Mouse (Mus musculus) midbrain, embryonic 16.5 days (tissue): Measurements from ENCODE around the gene Sncg. TPM values are rescaled to one million over a fixed set of nuclear protein-coding genes. Genes with fewer than 3 reads are reported as not detected.
"Not testable (repeated sequence)": the region's sequence is repeated elsewhere in the genome, so short reads cannot be mapped to it uniquely, and the experiment has no call there.

Experiments used
- ATAC-seq: fragments of 200-750 bp; cut with Nextera tagmentation; 2 replicates; pipeline ENCODE4 v1.8.0; 2017; ENCODE audit warnings: moderate TSS enrichment
- H3K27ac ChIP-seq: fragments of 300-500 bp; sonication (generic); 2 replicates; pipeline ENCODE4 v1.5.1; 2014; ENCODE audit warnings: mild to moderate bottlenecking, low read length, mixed read lengths
- H3K27me3 ChIP-seq: fragments of 300-500 bp; sonication (generic); 2 replicates; pipeline ENCODE4 v1.6.1; 2014; ENCODE audit warnings: low read depth, low read length, mixed read lengths; ENCODE audit not compliant: control insufficient read depth, insufficient read depth
- H3K36me3 ChIP-seq: fragments of 300-500 bp; sonication (generic); 2 replicates; pipeline ENCODE4 v1.6.1; 2014; ENCODE audit warnings: mild to moderate bottlenecking, low read length, moderate library complexity, mixed read lengths; ENCODE audit not compliant: control insufficient read depth, insufficient read depth
- H3K4me1 ChIP-seq: fragments of 300-500 bp; sonication (generic); 2 replicates; pipeline ENCODE4 v1.6.1; 2014; ENCODE audit warnings: mild to moderate bottlenecking, low read length, mixed read lengths; ENCODE audit not compliant: control insufficient read depth, insufficient read depth
- H3K4me2 ChIP-seq: fragments of 300-500 bp; sonication (generic); 2 replicates; pipeline ENCODE4 v1.6.1; 2014; ENCODE audit warnings: mild to moderate bottlenecking, low read length, mixed read lengths
- H3K4me3 ChIP-seq: fragments of 300-500 bp; sonication (generic); 2 replicates; pipeline ENCODE4 v1.5.1; 2014; ENCODE audit warnings: low read depth, mild to moderate bottlenecking, low read length, moderate library complexity, mixed read lengths
- H3K9ac ChIP-seq: fragments of 300-500 bp; sonication (generic); 2 replicates; pipeline ENCODE4 v1.6.1; 2014; ENCODE audit warnings: low read depth, low read length, mixed read lengths
- H3K9me3 ChIP-seq: fragments of 300-500 bp; sonication (generic); replicated peaks from 2 replicates; pipeline ENCODE4 v1.6.1; 2014; ENCODE audit warnings: mild to moderate bottlenecking, low read length, mixed read lengths; ENCODE audit not compliant: control insufficient read depth, poor library complexity, severe bottlenecking
- WGBS: fragments of 180-500 bp; shearing (Covaris S2); extraction: QIAGEN DNeasy Blood & Tissue Kit; methylation state at CpG from one replicate; pipeline ENCODE4 v1.1.7; 2014; 5-methylcytosine and 5-hydroxymethylcytosine counted together
- polyA plus RNA-seq: library from polyadenylated mRNA; unstranded; fragments of >200 nt; fragmentation: Nextera tagmentation; extraction: Ambion mirVana; gene quantifications from 2 replicates; pipeline ENCODE4 v1.2.1, GENCODE M21; 2015

The Sncg gene
- 27.6 and 31.0 TPM in 2 replicates for polyA plus RNA-seq

- H3K4me2 ChIP-seq = no peak within 1 kb of the TSS
- no peak for ATAC-seq
- H3K4me1 ChIP-seq = peaks cover 7% of the 10 kb centered on the region; the same call in 1 of the 2 replicates
- 55% methylated on average over 10 of the region's 10 CpGs for WGBS
- H3K27me3 ChIP-seq = no peaks in the 10 kb centered on the region
- no peak within 1 kb of the TSS for H3K27ac ChIP-seq
- no peak within 1 kb of the TSS for H3K9ac ChIP-seq
- no peaks in the 10 kb centered on the region for H3K9me3 ChIP-seq
- no peak within 1 kb of the TSS for H3K4me3 ChIP-seq
- no peaks in the 10 kb centered on the region for H3K36me3 ChIP-seq
Measured at GRCm38 (mm10) chr14:34374577-34374976, at the start of gene Sncg. Gene Sncg (minus strand): TSS chr14:34374789.

- H3K4me2 ChIP-seq = no peak overlapping the region
- H3K36me3 ChIP-seq = peaks cover 25% of the 10 kb centered on the region
- no peak overlapping the region for H3K9ac ChIP-seq
- no peaks in the 10 kb centered on the region for H3K4me1 ChIP-seq
- 92% methylated on average over 1 of the region's 1 CpGs for WGBS
- no peaks in the 10 kb centered on the region for H3K9me3 ChIP-seq
- H3K27ac ChIP-seq = no peak overlapping the region
- no peak for ATAC-seq
- no peak overlapping the region for H3K4me3 ChIP-seq
- no peaks in the 10 kb centered on the region for H3K27me3 ChIP-seq
Measured at GRCm38 (mm10) chr14:34421078-34421477, 46.5 kb upstream of the Sncg start.

- no peaks in the 10 kb centered on the region for H3K4me1 ChIP-seq
- H3K27ac ChIP-seq = no peak overlapping the region
- no peaks in the 10 kb centered on the region for H3K27me3 ChIP-seq
- WGBS = 65% methylated on average over 5 of the region's 5 CpGs
- H3K4me3 ChIP-seq = no peak overlapping the region
- H3K9ac ChIP-seq = no peak overlapping the region
- H3K4me2 ChIP-seq = no peak overlapping the region
- peaks cover 29% of the 10 kb centered on the region for H3K36me3 ChIP-seq
- ATAC-seq = no peak
- no peaks in the 10 kb centered on the region for H3K9me3 ChIP-seq
Measured at GRCm38 (mm10) chr14:34417501-34417900, 42.9 kb upstream of the Sncg start.

- H3K9ac ChIP-seq, ATAC-seq: not testable (repeated sequence)
- peaks cover 28% of the 10 kb centered on the region for H3K36me3 ChIP-seq
Measured at GRCm38 (mm10) chr14:34416946-34417345, 42.4 kb upstream of the Sncg start.

GRCm38 (mm10) chr14:34412164-34412896 lies 37.7 kb upstream of the Sncg start:
- H3K4me1 ChIP-seq = no peaks in the 10 kb centered on the region
- H3K4me2 ChIP-seq = no peak overlapping the region
- no peak for ATAC-seq
- WGBS = 94% methylated on average over 7 of the region's 7 CpGs
- H3K36me3 ChIP-seq = peaks cover 17% of the 10 kb centered on the region; the same call in 1 of the 2 replicates
- no peak overlapping the region for H3K27ac ChIP-seq
- no peak overlapping the region for H3K9ac ChIP-seq
- H3K4me3 ChIP-seq = no peak overlapping the region
- no peaks in the 10 kb centered on the region for H3K27me3 ChIP-seq
- no peaks in the 10 kb centered on the region for H3K9me3 ChIP-seq

More at GRCm38 (mm10) chr14:34416946-34417345, 42.4 kb upstream of the Sncg start:
- H3K27me3 ChIP-seq, H3K4me3 ChIP-seq, H3K4me1 ChIP-seq, H3K9me3 ChIP-seq, H3K27ac ChIP-seq, H3K4me2 ChIP-seq: not testable (repeated sequence)
- 94% methylated on average over 4 of the region's 4 CpGs for WGBS

GRCm38 (mm10) chr14:34410716-34411115 lies 36.1 kb upstream of the Sncg start:
- ATAC-seq = no peak
- WGBS = 95% methylated on average over 6 of the region's 6 CpGs
- no peaks in the 10 kb centered on the region for H3K9me3 ChIP-seq
- H3K27ac ChIP-seq = no peak overlapping the region
- H3K9ac ChIP-seq = no peak overlapping the region
- no peaks in the 10 kb centered on the region for H3K4me1 ChIP-seq
- H3K36me3 ChIP-seq = peaks cover 16% of the 10 kb centered on the region; the same call in 1 of the 2 replicates
- no peak overlapping the region for H3K4me2 ChIP-seq
- H3K27me3 ChIP-seq = no peaks in the 10 kb centered on the region
- H3K4me3 ChIP-seq = no peak overlapping the region

- H3K4me1 ChIP-seq = no peaks in the 10 kb centered on the region
- WGBS = 98% methylated on average over 7 of the region's 7 CpGs
- no peak overlapping the region for H3K27ac ChIP-seq
- H3K9me3 ChIP-seq = no peaks in the 10 kb centered on the region
- H3K27me3 ChIP-seq = no peaks in the 10 kb centered on the region
- H3K4me3 ChIP-seq = no peak overlapping the region
- ATAC-seq = no peak
- no peak overlapping the region for H3K9ac ChIP-seq
- H3K4me2 ChIP-seq = no peak overlapping the region
- H3K36me3 ChIP-seq = peaks cover 9% of the 10 kb centered on the region
Measured at GRCm38 (mm10) chr14:34403424-34403823, 28.8 kb upstream of the Sncg start.

- peaks cover 8% of the 10 kb centered on the region for H3K36me3 ChIP-seq
- WGBS = 87% methylated on average over 8 of the region's 8 CpGs
- no peak overlapping the region for H3K9ac ChIP-seq
Measured at GRCm38 (mm10) chr14:34402871-34403270, 28.3 kb upstream of the Sncg start.

GRCm38 (mm10) chr14:34401135-34401534 lies 26.5 kb upstream of the Sncg start:
- no peaks in the 10 kb centered on the region for H3K27me3 ChIP-seq
- H3K4me2 ChIP-seq = no peak overlapping the region
- H3K4me3 ChIP-seq = no peak overlapping the region
- WGBS = 52% methylated on average over 6 of the region's 6 CpGs
- peaks cover 7% of the 10 kb centered on the region for H3K36me3 ChIP-seq
- H3K9me3 ChIP-seq = no peaks in the 10 kb centered on the region
- no peak for ATAC-seq
- H3K4me1 ChIP-seq = no peaks in the 10 kb centered on the region
- no peak overlapping the region for H3K27ac ChIP-seq
- H3K9ac ChIP-seq = no peak overlapping the region

More at GRCm38 (mm10) chr14:34402871-34403270, 28.3 kb upstream of the Sncg start:
- Histone ChIP-seq H3K9me3 (no peaks in the 10 kb centered on the region), H3K4me3 (no peak overlapping the region), H3K4me1 (no peaks in the 10 kb centered on the region), H3K27me3 (no peaks in the 10 kb centered on the region), H3K4me2 (no peak overlapping the region), H3K27ac (no peak overlapping the region)
- ATAC-seq = no peak
